Mouse (Mus musculus) brown adipose tissue, adult 24 weeks (tissue): ENCODE results near the gene Chd9. TPM values are rescaled to one million over a fixed set of nuclear protein-coding genes. Genes with fewer than 3 reads are reported as not detected.
A peak's percentile ranks its signal among the peaks of the same experiment; 100 is the strongest.

Source experiments
- H3K27ac ChIP-seq: fragments of 200-500 bp; replicated peaks from 2 replicates; pipeline ENCODE4 v1.5.1; 2012; ENCODE audit warnings: low read depth, mild to moderate bottlenecking, low read length
- H3K4me1 ChIP-seq: fragments of 200-500 bp; 2 replicates; pipeline ENCODE4 v1.6.1; 2012; ENCODE audit warnings: low read length, mixed read lengths; ENCODE audit not compliant: control insufficient read depth, insufficient read depth, insufficient read length
- H3K4me3 ChIP-seq: fragments of 200-500 bp; 2 replicates; pipeline ENCODE4 v1.5.1; 2012; ENCODE audit warnings: low read depth, mild to moderate bottlenecking, low read length, moderate library complexity; ENCODE audit not compliant: insufficient read depth
- polyA plus RNA-seq: library from polyadenylated mRNA; stranded (reverse); fragments of >200 nt; gene quantifications from 2 replicates; pipeline ENCODE4 v1.2.4, GENCODE M21; 2012; ENCODE audit not compliant: missing spikeins, insufficient read depth, insufficient read length

The Chd9 gene
- 33.4 and 36.3 TPM in 2 replicates for polyA plus RNA-seq

DNA sequence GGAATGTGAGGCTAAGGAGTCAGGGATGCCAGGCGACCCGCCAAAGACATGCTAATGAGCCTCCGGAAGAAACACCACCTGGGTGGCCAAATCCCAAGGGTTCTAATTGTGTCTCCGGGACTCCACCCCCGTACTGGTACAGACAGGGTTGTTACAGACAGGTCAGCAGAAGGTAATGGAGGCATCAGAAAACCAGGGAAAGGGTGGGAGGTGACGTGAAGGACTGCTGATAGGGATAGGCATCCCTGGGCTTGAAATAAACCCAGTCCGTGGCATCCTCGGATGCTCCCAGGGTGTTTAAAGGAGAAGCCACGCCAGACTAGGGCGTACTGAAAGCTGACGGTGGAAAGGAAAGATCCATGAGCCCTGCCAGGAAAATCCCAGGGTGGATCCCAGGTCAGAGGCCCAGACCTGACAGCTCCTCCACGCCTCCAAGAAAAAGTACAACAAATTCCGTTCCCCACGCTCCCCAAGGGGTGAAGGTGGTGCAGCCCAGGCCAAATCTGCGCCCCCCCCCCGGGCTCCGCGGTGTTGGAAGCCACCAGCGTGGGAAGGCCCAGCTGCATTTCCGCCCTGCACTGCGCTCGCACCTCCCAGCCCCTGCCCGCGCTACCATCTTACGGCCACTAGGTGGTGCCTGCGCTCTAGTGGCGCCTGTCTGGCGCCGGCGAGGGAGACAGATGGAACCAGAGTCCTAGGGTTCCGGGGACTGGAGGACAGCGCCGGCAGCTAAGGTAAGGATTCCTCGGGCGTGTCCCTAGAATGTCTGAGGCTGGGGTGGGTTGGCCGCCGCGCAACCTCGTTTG lies at the start of gene Chd9:
Gene Chd9, plus strand, starts transcription at position 172 of the 806 bp plus-strand sequence.
- peaks cover 15% of the 10 kb centered on the region for H3K4me1 ChIP-seq
- H3K27ac ChIP-seq, result peak within 1 kb of the TSS; percentile 90
- H3K4me3 ChIP-seq, result peak within 1 kb of the TSS; percentile 80

- Histone ChIP-seq H3K27ac (no peak overlapping the region), H3K4me1 (peaks cover 2% of the 10 kb centered on the region; the same call in 1 of the 2 replicates), H3K4me3 (no peak overlapping the region)
Measured at GRCm38 (mm10) chr8:90791616-90792015, 36.5 kb upstream of the Chd9 start.

DNA sequence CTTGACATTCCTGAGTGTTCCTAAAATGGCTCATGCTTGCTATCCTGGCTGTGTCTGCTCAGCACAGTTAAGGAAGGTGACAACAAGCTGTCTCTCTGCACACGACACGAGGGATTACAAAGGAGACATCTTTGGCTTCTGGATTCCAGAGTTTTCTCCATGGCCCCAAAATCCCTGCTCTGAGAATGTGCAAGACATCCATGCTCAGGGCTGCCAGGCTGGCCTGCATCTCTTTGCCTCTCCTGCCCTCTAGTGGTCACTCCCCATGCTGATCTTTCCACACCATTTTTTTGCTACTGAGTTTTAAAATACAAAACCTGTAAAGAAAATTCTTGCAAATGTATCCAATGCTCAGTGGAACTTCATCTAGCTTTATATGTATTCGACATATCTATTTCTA lies 34.4 kb upstream of the Chd9 start:
- no peak overlapping the region for H3K27ac ChIP-seq
- H3K4me3 ChIP-seq, result no peak overlapping the region
- peaks cover 2% of the 10 kb centered on the region; the same call in 1 of the 2 replicates for H3K4me1 ChIP-seq

DNA sequence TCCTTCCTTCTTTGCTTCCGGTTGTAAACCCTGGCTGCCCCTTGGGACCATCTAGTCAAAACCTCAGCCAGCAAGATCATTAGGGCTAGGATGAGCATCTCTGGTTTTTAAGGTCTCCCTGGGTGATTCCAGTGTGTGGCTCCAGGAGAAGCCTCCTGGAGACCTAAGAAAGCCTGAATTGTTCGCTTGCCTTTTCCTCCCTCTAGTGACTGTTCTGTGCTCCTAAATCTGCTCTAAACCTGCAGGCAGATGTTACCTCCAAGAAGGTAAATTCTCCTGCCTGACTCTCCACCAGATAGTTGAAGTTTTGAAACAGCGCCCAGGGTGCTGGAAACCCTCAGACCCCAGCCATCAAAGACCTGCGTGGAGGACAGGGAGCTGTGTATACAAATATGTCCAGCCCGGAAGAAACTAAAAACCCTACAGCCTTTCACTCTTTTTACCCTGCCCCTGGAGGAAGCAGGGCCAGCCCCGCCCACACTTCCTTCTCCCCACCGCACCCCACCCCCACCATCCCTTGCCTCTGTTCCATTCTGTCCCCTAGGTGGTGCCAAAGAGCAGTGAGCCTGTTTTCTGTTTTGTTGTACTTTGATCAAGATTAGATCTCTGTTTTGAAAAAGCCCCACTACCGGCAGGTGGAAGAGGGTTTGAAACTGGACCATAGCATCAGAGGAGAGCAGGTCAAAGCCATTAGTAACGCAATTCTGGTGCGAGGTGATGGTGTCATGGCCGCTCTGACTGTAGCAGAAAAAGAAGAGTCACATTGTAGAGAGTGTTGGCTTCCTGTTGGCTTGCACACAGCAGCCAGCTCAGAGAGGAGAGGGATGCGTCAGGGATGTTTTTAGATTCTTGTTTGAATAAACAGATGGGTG lies 32.9 kb upstream of the Chd9 start:
- peak overlapping the region; percentile 61 for H3K4me3 ChIP-seq
- peaks cover 2% of the 10 kb centered on the region; the same call in 1 of the 2 replicates for H3K4me1 ChIP-seq
- 0 out of 2 replicates have a peak overlapping the region, but pooled peaks have one; percentile 63 for H3K27ac ChIP-seq

- H3K4me3 ChIP-seq, result no peak overlapping the region
- H3K4me1 ChIP-seq, result peaks cover 2% of the 10 kb centered on the region; the same call in 1 of the 2 replicates
- H3K27ac ChIP-seq, result no peak overlapping the region
Measured at GRCm38 (mm10) chr8:90799473-90799872, 28.7 kb upstream of the Chd9 start.

GRCm38 (mm10) chr8:90813602-90814320 lies 14.4 kb upstream of the Chd9 start:
- no peak overlapping the region for H3K4me3 ChIP-seq
- H3K27ac ChIP-seq, result no peak overlapping the region
- no peaks in the 10 kb centered on the region for H3K4me1 ChIP-seq

DNA sequence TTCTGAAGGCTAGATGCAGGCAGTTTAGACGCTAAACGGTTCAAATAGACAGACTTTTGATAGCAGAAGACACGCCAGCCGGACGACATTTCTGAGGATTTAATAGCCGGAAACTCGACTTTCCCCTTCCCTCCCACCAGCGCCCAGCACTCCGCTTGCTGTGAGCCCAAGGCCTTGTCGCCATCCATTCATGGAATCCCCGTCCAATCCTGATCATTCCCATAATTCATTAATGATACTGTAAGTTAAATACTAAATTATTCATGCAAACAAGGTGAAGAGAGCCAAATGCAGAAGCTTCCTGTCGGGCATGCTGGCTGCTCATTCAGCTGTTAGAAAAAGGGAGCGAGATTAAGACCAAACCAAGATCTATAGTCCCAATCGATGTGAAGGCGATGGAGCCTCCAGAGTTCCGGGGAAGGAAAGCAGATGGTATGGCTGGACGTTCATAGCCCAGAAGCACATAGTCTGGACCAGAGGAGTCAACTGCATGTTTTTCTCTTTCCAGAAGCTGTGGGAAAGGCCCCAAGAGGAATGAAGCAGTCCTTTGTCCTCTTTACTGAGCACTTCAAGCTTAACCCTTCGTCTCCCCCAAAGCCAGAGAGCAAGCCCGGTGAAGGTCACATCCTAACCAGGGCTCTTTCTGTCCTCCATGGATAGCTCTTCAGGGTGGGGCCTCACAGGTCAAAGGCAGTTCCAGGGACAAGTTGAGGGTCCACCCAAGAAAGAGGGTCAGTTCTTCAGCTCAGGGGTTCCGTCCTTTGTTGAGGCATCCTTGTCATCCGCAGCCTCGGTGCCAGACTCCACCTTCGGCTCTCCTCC lies 11.9 kb upstream of the Chd9 start:
- no peaks in the 10 kb centered on the region for H3K4me1 ChIP-seq
- H3K4me3 ChIP-seq, result peak overlapping the region; percentile 39
- H3K27ac ChIP-seq, result peak overlapping the region; percentile 42; the same call in 1 of the 2 replicates

GRCm38 (mm10) chr8:90817293-90817692 lies 10.9 kb upstream of the Chd9 start, which contains the start of gene Gm19935:
Gene Gm19935 (minus strand): TSS chr8:90817393.
- Histone ChIP-seq H3K27ac (peak within 1 kb of the TSS; percentile 42; the same call in 1 of the 2 replicates), H3K4me3 (peak within 1 kb of the TSS; percentile 39), H3K4me1 (no peaks in the 10 kb centered on the region)

DNA sequence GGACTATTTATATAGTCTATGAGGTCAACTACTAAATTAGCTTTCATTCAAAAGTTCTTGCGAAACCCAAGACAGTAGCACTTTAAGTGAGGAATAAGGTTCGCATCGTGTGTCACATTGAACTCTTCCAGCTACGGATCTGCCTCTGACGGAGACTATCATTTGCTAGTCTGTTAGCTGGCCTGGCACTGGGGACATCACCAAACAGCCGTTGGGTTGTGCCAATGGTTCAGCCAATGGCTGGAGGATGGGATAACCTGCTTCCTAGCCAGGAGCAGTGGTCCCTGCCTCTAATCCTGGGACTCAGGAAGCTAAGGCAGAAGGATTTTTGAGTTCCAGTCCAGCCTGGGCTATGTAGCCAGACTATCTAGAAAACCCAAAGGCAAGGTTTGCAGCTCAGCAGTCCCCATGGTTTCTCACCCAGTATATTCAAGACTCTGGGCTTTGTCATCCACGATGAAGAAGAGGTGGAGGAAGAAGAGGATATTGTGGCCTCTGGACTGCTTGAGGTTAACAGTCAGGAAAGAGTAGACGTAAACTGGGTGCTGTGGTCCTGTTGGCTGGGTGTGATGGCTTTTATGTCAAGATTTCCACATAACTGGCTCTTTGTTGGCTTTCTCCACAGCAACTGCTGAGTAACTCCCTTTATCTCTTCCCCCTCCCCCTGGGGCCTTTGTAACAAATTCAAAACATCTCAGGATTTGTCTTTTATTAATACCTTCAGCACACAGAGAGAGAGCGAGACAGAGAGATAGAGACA lies 8.4 kb upstream of the Chd9 start:
- H3K27ac ChIP-seq, result no peak overlapping the region
- no peak overlapping the region for H3K4me3 ChIP-seq
- no peaks in the 10 kb centered on the region for H3K4me1 ChIP-seq

- no peak overlapping the region for H3K27ac ChIP-seq
- no peak overlapping the region for H3K4me3 ChIP-seq
- H3K4me1 ChIP-seq, result no peaks in the 10 kb centered on the region
Measured at GRCm38 (mm10) chr8:90820321-90820696, 7.8 kb upstream of the Chd9 start.

DNA sequence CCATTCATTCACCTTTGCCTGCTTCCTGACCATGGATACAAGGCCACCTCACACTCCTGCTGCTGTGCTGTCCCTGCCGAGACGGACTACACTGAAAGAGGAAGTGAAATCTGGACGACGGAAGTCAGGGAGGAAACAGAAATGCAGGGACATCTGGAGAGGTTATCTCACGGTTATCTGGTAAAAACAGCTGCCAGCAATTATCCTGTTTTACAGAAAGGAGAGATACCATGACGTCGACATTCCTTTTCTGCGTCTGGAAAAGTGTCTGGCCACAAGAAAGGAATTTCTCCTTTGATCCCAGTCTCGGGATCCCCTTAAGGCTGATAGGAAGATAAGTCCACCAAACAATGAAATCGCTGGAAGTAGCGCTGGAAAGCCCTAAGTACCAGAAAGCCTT lies 5.7 kb upstream of the Chd9 start:
- Histone ChIP-seq H3K4me1 (no peaks in the 10 kb centered on the region), H3K4me3 (no peak overlapping the region), H3K27ac (no peak overlapping the region)

DNA sequence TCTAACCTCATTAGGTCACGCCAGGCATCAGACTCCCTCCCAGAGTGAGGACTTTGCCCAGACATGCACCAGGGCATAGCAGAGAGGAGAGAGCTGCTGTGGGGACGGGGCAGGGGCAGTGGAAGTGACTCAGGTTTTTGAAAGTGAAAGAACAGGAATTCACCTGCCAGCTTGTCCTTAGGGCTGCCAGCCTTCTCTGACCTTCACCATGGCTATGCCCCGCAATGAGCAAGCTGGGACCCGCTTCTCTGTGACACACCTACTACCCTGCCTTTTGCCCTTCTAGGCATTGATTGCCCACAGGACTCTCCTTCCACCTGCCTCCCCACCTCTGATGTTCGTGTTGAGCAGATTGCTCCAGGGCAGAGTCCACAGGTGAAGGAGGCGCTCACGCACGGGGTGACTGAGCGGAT lies 2.7 kb upstream of the Chd9 start:
- Histone ChIP-seq H3K27ac (no peak overlapping the region), H3K4me3 (no peak overlapping the region), H3K4me1 (peaks cover 3% of the 10 kb centered on the region; the same call in 1 of the 2 replicates)

GRCm38 (mm10) chr8:90828987-90829740 lies 1.0 kb downstream of the Chd9 start:
- Histone ChIP-seq H3K4me1 (peaks cover 22% of the 10 kb centered on the region), H3K27ac (peak overlapping the region; percentile 90), H3K4me3 (peak overlapping the region; percentile 80)
